Mouse (Mus musculus): Measurements from ENCODE around the gene Gsg1l2. TPM values are rescaled to one million over a fixed set of nuclear protein-coding genes. Genes with fewer than 3 reads are reported as not detected.

The Gsg1l2 gene
- not detected in 2 replicates for polyA plus RNA-seq (2015; fragmentation: Nextera tagmentation; extraction: Ambion mirVana)

- H3K9me3 ChIP-seq, result no peaks in the 10 kb centered on the region
- H3K4me2 ChIP-seq (replicated peaks), result no peak within 1 kb of the TSS
- WGBS, result 81% methylated on average over 12 of the region's 12 CpGs
- no peaks in the 10 kb centered on the region for H3K4me1 ChIP-seq (replicated peaks)
- H3K36me3 ChIP-seq, result no peaks in the 10 kb centered on the region
- ATAC-seq, result no peak
- H3K4me3 ChIP-seq (replicated peaks), result no peak within 1 kb of the TSS
- H3K27me3 ChIP-seq, result no peaks in the 10 kb centered on the region
- H3K9ac ChIP-seq (replicated peaks), result no peak within 1 kb of the TSS
- H3K27ac ChIP-seq, result no peak within 1 kb of the TSS
Observed at GRCm38 (mm10) chr11:67774379-67774778, at the start of gene Gsg1l2. TSS of gene Gsg1l2 (plus strand) at chr11:67774608.

- no peak overlapping the region for H3K4me2 ChIP-seq (replicated peaks)
- H3K27me3 ChIP-seq, result no peaks in the 10 kb centered on the region
- WGBS, result 87% methylated on average over 6 of the region's 6 CpGs
- H3K36me3 ChIP-seq, result no peaks in the 10 kb centered on the region
- no peak overlapping the region for H3K9ac ChIP-seq (replicated peaks)
- H3K4me3 ChIP-seq (replicated peaks), result no peak overlapping the region
- ATAC-seq, result no peak
- no peaks in the 10 kb centered on the region for H3K4me1 ChIP-seq (replicated peaks)
- H3K9me3 ChIP-seq, result no peaks in the 10 kb centered on the region
- no peak overlapping the region for H3K27ac ChIP-seq
Observed at GRCm38 (mm10) chr11:67727095-67727494, 47.3 kb upstream of the Gsg1l2 start.

GRCm38 (mm10) chr11:67728726-67729125 is 45.7 kb upstream of the Gsg1l2 start:
- ATAC-seq, result no peak
- Histone ChIP-seq H3K27me3 (no peaks in the 10 kb centered on the region), H3K27ac (no peak overlapping the region), H3K36me3 (no peaks in the 10 kb centered on the region), H3K4me1 (replicated peaks) (no peaks in the 10 kb centered on the region), H3K9me3 (no peaks in the 10 kb centered on the region), H3K4me3 (replicated peaks) (no peak overlapping the region), H3K9ac (replicated peaks) (no peak overlapping the region), H3K4me2 (replicated peaks) (no peak overlapping the region)

- Histone ChIP-seq H3K36me3 (no peaks in the 10 kb centered on the region), H3K27ac (no peak overlapping the region), H3K4me2 (replicated peaks) (no peak overlapping the region), H3K4me1 (replicated peaks) (no peaks in the 10 kb centered on the region), H3K9ac (replicated peaks) (no peak overlapping the region), H3K9me3 (no peaks in the 10 kb centered on the region), H3K27me3 (no peaks in the 10 kb centered on the region), H3K4me3 (replicated peaks) (no peak overlapping the region)
- WGBS, result 89% methylated on average over 2 of the region's 2 CpGs
- ATAC-seq, result no peak
Observed at GRCm38 (mm10) chr11:67731056-67731455, 43.4 kb upstream of the Gsg1l2 start.

- H3K4me1 ChIP-seq (replicated peaks), result no peaks in the 10 kb centered on the region
- no peak overlapping the region for H3K9ac ChIP-seq (replicated peaks)
- no peak overlapping the region for H3K4me2 ChIP-seq (replicated peaks)
- no peak overlapping the region for H3K27ac ChIP-seq
- no peak overlapping the region for H3K4me3 ChIP-seq (replicated peaks)
- no peaks in the 10 kb centered on the region for H3K9me3 ChIP-seq
- no peaks in the 10 kb centered on the region for H3K36me3 ChIP-seq
- H3K27me3 ChIP-seq, result no peaks in the 10 kb centered on the region
- 88% methylated on average over 1 of the region's 1 CpGs for whole genome bisulfite sequencing
- no peak for ATAC-seq
Observed at GRCm38 (mm10) chr11:67733726-67734125, 40.7 kb upstream of the Gsg1l2 start.

- Histone ChIP-seq H3K36me3 (no peaks in the 10 kb centered on the region), H3K4me3 (replicated peaks) (no peak overlapping the region), H3K4me1 (replicated peaks) (no peaks in the 10 kb centered on the region), H3K9ac (replicated peaks) (no peak overlapping the region), H3K27me3 (no peaks in the 10 kb centered on the region), H3K27ac (no peak overlapping the region), H3K4me2 (replicated peaks) (no peak overlapping the region), H3K9me3 (no peaks in the 10 kb centered on the region)
- WGBS, result 83% methylated on average over 3 of the region's 3 CpGs
- ATAC-seq, result no peak
Observed at GRCm38 (mm10) chr11:67734597-67734996, 39.8 kb upstream of the Gsg1l2 start.

GRCm38 (mm10) chr11:67738345-67738744 is 36.1 kb upstream of the Gsg1l2 start:
- Histone ChIP-seq H3K27me3 (no peaks in the 10 kb centered on the region), H3K9ac (replicated peaks) (no peak overlapping the region), H3K9me3 (no peaks in the 10 kb centered on the region), H3K36me3 (no peaks in the 10 kb centered on the region), H3K4me2 (replicated peaks) (no peak overlapping the region), H3K4me3 (replicated peaks) (no peak overlapping the region), H3K27ac (no peak overlapping the region), H3K4me1 (replicated peaks) (no peaks in the 10 kb centered on the region)
- WGBS, result 90% methylated on average over 6 of the region's 6 CpGs
- no peak for ATAC-seq

GRCm38 (mm10) chr11:67738846-67739490 is 35.4 kb upstream of the Gsg1l2 start:
- Histone ChIP-seq H3K9me3 (no peaks in the 10 kb centered on the region), H3K4me2 (replicated peaks) (no peak overlapping the region), H3K4me3 (replicated peaks) (no peak overlapping the region), H3K9ac (replicated peaks) (no peak overlapping the region), H3K27me3 (no peaks in the 10 kb centered on the region), H3K27ac (no peak overlapping the region), H3K4me1 (replicated peaks) (no peaks in the 10 kb centered on the region), H3K36me3 (no peaks in the 10 kb centered on the region)
- ATAC-seq, result no peak
- 91% methylated on average over 5 of the region's 5 CpGs for WGBS

- no peak for ATAC-seq
- Histone ChIP-seq H3K4me3 (replicated peaks) (no peak overlapping the region), H3K9me3 (no peaks in the 10 kb centered on the region), H3K4me1 (replicated peaks) (no peaks in the 10 kb centered on the region), H3K36me3 (no peaks in the 10 kb centered on the region), H3K4me2 (replicated peaks) (no peak overlapping the region), H3K27me3 (no peaks in the 10 kb centered on the region), H3K27ac (no peak overlapping the region), H3K9ac (replicated peaks) (no peak overlapping the region)
Observed at GRCm38 (mm10) chr11:67741569-67741968, 32.8 kb upstream of the Gsg1l2 start.

GRCm38 (mm10) chr11:67756287-67756686 is 18.1 kb upstream of the Gsg1l2 start:
- Histone ChIP-seq H3K4me1 (replicated peaks) (no peaks in the 10 kb centered on the region), H3K4me3 (replicated peaks) (no peak overlapping the region), H3K27me3 (no peaks in the 10 kb centered on the region), H3K9ac (replicated peaks) (no peak overlapping the region), H3K36me3 (no peaks in the 10 kb centered on the region), H3K9me3 (no peaks in the 10 kb centered on the region), H3K27ac (no peak overlapping the region), H3K4me2 (replicated peaks) (no peak overlapping the region)
- WGBS, result 92% methylated on average over 1 of the region's 1 CpGs
- no peak for ATAC-seq

- no peak overlapping the region for H3K9ac ChIP-seq (replicated peaks)
- H3K9me3 ChIP-seq, result no peaks in the 10 kb centered on the region
- H3K4me1 ChIP-seq (replicated peaks), result no peaks in the 10 kb centered on the region
- 71% methylated on average over 15 of the region's 15 CpGs for WGBS
- H3K36me3 ChIP-seq, result no peaks in the 10 kb centered on the region
- ATAC-seq, result no peak
- no peaks in the 10 kb centered on the region for H3K27me3 ChIP-seq
- H3K27ac ChIP-seq, result no peak overlapping the region
- H3K4me2 ChIP-seq (replicated peaks), result no peak overlapping the region
- H3K4me3 ChIP-seq (replicated peaks), result no peak overlapping the region
Observed at GRCm38 (mm10) chr11:67757373-67758167, 16.8 kb upstream of the Gsg1l2 start.

GRCm38 (mm10) chr11:67771053-67771452 is 3.4 kb upstream of the Gsg1l2 start, which contains the start of gene Glp2r:
TSS of gene Glp2r (minus strand) at chr11:67771153.
- H3K27me3 ChIP-seq, result no peaks in the 10 kb centered on the region
- WGBS, result 88% methylated on average over 14 of the region's 14 CpGs
- no peak for ATAC-seq
- H3K4me1 ChIP-seq (replicated peaks), result no peaks in the 10 kb centered on the region
- no peak within 1 kb of the TSS for H3K4me2 ChIP-seq (replicated peaks)
- H3K9ac ChIP-seq (replicated peaks), result no peak within 1 kb of the TSS
- H3K9me3 ChIP-seq, result no peaks in the 10 kb centered on the region
- no peak within 1 kb of the TSS for H3K4me3 ChIP-seq (replicated peaks)
- no peaks in the 10 kb centered on the region for H3K36me3 ChIP-seq
- no peak within 1 kb of the TSS for H3K27ac ChIP-seq
